Mouse (Mus musculus) heart, embryonic 13.5 days (tissue): ENCODE measurements at regions not wholly inside any gene's neighbourhood (a gene's known extent, or its start where the extent isn't known, plus 50 kb on each side); places are given as distances from the start of the nearest gene placed in this dataset.
"Not testable (repeated sequence)": the region's sequence is repeated elsewhere in the genome, so short reads cannot be mapped to it uniquely, and the experiment has no call there.

ENCODE experiments used
- ATAC-seq: fragments of 200-750 bp; cut with Nextera tagmentation; 2 replicates; pipeline ENCODE4 v1.8.0; 2017; ENCODE audit warnings: moderate TSS enrichment; ENCODE audit not compliant: insufficient number of reproducible peaks, low FRiP score, low TSS enrichment; ENCODE audit errors: extremely low read depth
- H3K27ac ChIP-seq: fragments of 300-500 bp; sonication (generic); replicated peaks from 2 replicates; pipeline ENCODE4 v1.5.1; 2015; ENCODE audit warnings: moderate library complexity, mild to moderate bottlenecking, inconsistent platforms
- H3K27me3 ChIP-seq: fragments of 300-500 bp; sonication (generic); replicated peaks from 2 replicates; pipeline ENCODE4 v1.6.1; 2015; ENCODE audit warnings: mild to moderate bottlenecking, inconsistent platforms
- H3K36me3 ChIP-seq: fragments of 300-500 bp; sonication (generic); 2 replicates; pipeline ENCODE4 v1.6.1; 2015; ENCODE audit warnings: mild to moderate bottlenecking, inconsistent platforms
- H3K4me1 ChIP-seq: fragments of 300-500 bp; sonication (generic); 2 replicates; pipeline ENCODE4 v1.6.1; 2015; ENCODE audit warnings: inconsistent platforms
- H3K4me2 ChIP-seq: fragments of 300-500 bp; sonication (generic); 2 replicates; pipeline ENCODE4 v1.6.1; 2015; ENCODE audit warnings: inconsistent platforms, mild to moderate bottlenecking, moderate library complexity
- H3K4me3 ChIP-seq: fragments of 300-500 bp; sonication (generic); 2 replicates; pipeline ENCODE4 v1.5.1; 2015; ENCODE audit warnings: moderate library complexity, mild to moderate bottlenecking, inconsistent platforms
- H3K9ac ChIP-seq: fragments of 300-500 bp; sonication (generic); 2 replicates; pipeline ENCODE4 v1.6.1; 2015; ENCODE audit warnings: inconsistent platforms, mild to moderate bottlenecking, moderate library complexity
- H3K9me3 ChIP-seq: fragments of 300-500 bp; sonication (generic); 2 replicates; pipeline ENCODE4 v1.6.1; 2016; ENCODE audit warnings: inconsistent platforms
- WGBS: fragments of 180-500 bp; shearing (Covaris S2); methylation state at CpG from one replicate; pipeline ENCODE4 v1.1.7; 2015; ENCODE audit warnings: mixed read lengths; 5-methylcytosine and 5-hydroxymethylcytosine counted together

DNA sequence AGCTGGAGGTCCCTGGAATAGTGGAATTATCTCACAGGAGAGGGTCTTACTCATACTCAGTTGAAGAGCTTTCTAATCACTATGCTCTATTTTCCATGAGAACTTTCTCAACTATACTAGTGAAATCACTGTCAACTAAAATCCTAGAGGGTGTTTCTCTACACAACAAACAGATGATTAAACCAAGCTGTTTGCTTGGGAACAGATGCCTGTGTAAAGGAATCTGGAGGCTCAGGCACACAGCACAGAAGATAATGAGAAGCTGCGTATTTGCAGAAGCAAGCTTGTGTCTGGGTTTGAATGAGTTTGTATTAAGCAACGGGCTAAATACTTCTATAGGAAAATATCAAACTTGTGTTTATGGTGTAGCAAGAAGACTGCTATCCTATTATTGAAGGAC is 202.9 kb upstream of the Myo3a start:
- H3K9ac ChIP-seq, result no peak overlapping the region
- ATAC-seq, result no peak
- 68% methylated on average over 2 of the region's 2 CpGs for WGBS
- H3K27ac ChIP-seq, result no peak overlapping the region
- H3K9me3 ChIP-seq, result no peaks in the 10 kb centered on the region
- no peaks in the 10 kb centered on the region for H3K36me3 ChIP-seq
- H3K27me3 ChIP-seq, result no peaks in the 10 kb centered on the region
- no peaks in the 10 kb centered on the region; the same call in 1 of the 2 replicates for H3K4me1 ChIP-seq
- no peak overlapping the region for H3K4me2 ChIP-seq
- no peak overlapping the region for H3K4me3 ChIP-seq

DNA sequence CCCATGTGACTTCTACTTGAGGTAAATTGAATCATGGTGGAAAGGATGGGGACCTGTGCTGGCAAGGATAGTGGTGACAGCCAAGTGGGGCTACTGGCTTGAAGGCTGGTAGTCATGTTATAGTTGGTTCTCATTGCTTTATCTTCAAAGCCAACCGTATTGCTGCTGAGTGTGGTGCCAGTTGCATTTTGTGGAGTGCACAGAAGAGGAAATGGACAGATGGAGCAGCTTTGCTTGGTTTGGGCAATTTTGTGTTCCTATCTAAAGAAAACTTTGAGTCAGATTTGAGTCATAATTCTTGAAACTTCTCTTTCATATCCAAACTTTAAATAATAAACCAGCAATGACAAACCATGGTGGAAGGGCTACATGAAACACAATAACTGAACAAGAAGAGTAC is 200.5 kb upstream of the Myo3a start:
- H3K36me3 ChIP-seq, result no peaks in the 10 kb centered on the region
- H3K9ac ChIP-seq, result no peak overlapping the region
- H3K27me3 ChIP-seq, result no peaks in the 10 kb centered on the region
- no peak overlapping the region for H3K4me2 ChIP-seq
- ATAC-seq, result no peak
- WGBS, result 71% methylated on average over 1 of the region's 1 CpGs
- no peaks in the 10 kb centered on the region; the same call in 1 of the 2 replicates for H3K4me1 ChIP-seq
- no peak overlapping the region for H3K4me3 ChIP-seq
- no peaks in the 10 kb centered on the region for H3K9me3 ChIP-seq
- no peak overlapping the region for H3K27ac ChIP-seq

DNA sequence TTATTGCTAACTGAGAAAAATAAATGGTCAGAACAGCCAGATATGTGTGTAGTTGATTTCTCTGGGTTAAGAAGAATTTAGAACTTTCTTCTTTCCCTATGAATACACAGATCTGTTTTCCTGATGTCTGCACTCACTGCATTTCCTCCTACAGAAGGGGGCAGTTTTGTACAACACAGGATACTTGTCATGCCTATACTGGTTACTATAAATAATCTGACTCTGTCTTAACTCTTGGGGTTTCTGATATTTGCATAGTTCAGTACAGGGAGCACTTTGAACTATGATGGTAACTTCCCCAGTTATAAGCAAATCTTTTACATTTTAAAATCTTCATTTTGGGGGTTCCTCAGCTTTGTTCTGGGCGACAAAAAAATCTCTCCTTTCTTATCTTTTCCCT is 198.7 kb upstream of the Myo3a start:
- ATAC-seq, result no peak
- H3K27me3 ChIP-seq, result no peaks in the 10 kb centered on the region
- H3K36me3 ChIP-seq, result no peaks in the 10 kb centered on the region
- H3K4me3 ChIP-seq, result no peak overlapping the region
- H3K9me3 ChIP-seq, result no peaks in the 10 kb centered on the region
- no peak overlapping the region for H3K4me2 ChIP-seq
- 63% methylated on average over 1 of the region's 1 CpGs for WGBS
- no peaks in the 10 kb centered on the region; the same call in 1 of the 2 replicates for H3K4me1 ChIP-seq
- no peak overlapping the region for H3K27ac ChIP-seq
- no peak overlapping the region for H3K9ac ChIP-seq

DNA sequence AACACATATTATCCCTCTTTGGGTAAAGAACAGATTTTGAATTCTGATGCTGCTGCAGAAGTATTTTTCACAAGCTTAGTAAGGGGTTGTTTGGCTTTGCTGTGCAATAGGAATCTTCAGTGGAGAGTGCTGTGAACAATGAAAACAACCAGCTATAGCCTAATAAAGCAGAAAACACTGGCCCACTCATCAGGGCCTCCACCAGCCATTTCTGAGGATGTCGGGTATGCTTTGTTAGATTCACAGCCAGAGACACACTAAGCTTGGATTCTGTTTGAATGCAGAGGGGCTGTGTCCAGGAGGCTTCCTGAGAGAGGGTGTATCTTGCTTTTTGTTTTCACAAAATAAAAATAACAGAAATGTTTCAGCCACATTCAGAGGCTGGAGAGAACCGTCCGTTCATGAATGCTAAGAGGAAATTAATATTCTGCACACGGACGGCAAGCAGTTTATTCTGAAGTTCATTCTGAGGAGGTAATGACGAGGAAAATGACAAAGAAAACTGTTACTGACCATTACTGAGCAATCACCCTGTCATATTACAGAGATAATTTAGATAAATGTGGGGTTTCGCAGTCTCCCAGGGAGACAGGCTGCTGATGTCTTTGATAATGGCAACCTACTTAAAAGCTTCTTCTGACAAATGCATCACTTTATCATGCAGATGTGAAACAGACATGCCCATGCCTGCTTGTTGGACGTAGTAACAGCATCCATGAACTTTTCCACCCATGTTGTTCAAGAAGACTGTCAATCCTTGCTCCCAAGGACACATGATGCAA is 198.1 kb upstream of the Myo3a start:
- Histone ChIP-seq H3K9ac (no peak overlapping the region), H3K4me3 (no peak overlapping the region), H3K9me3 (no peaks in the 10 kb centered on the region), H3K36me3 (no peaks in the 10 kb centered on the region), H3K4me2 (no peak overlapping the region), H3K27me3 (no peaks in the 10 kb centered on the region), H3K4me1 (no peaks in the 10 kb centered on the region; the same call in 1 of the 2 replicates), H3K27ac (no peak overlapping the region)
- 54% methylated on average over 8 of the region's 8 CpGs for WGBS
- no peak for ATAC-seq

DNA sequence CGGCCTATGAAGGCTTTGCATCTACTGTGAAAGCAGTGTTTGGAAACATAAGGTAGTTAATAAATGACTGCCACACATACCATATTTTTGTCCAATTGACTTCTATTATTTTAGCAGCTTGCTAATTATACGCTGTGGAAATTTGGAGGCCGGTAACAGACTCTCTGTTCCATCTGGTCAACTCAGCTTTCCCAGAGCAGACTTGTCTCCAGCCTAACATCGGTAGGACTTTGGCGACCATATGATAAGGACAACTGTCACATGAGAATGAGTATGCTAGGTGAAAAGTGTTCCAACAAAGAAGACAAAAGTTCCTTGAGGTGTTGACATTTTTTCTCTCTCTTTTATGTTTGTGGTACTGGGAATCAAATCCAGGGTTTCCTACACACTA is 197.5 kb upstream of the Myo3a start:
- Histone ChIP-seq H3K4me2 (no peak overlapping the region), H3K27me3 (no peaks in the 10 kb centered on the region), H3K36me3 (no peaks in the 10 kb centered on the region), H3K4me1 (no peaks in the 10 kb centered on the region; the same call in 1 of the 2 replicates), H3K9me3 (no peaks in the 10 kb centered on the region), H3K27ac (no peak overlapping the region), H3K4me3 (no peak overlapping the region), H3K9ac (no peak overlapping the region)
- no peak for ATAC-seq
- 70% methylated on average over 5 of the region's 5 CpGs for WGBS

DNA sequence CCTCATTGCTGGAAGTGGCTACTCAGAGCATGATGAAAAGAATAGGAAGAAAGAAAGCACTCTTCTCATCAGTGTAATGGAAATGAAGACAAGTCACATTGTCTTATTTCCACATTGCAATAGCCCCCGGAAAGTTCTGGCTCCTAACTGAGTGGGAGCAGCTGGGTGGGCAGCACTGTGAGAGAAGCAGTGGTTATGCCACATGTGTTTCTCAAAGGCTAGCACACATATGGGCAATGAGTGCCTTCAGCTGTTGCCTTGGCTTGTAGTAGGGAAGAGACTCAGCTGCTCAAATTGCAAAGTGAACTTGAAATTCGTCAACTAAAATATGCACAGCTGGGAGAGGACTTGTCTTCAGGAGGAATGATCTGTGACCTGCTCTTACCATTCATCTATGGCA is 190.5 kb upstream of the Myo3a start:
- H3K4me3 ChIP-seq, result no peak overlapping the region
- WGBS, result 74% methylated on average over 2 of the region's 2 CpGs
- H3K27ac ChIP-seq, result no peak overlapping the region
- H3K4me2 ChIP-seq, result no peak overlapping the region
- H3K27me3 ChIP-seq, result no peaks in the 10 kb centered on the region
- no peaks in the 10 kb centered on the region for H3K36me3 ChIP-seq
- ATAC-seq, result no peak
- H3K9me3 ChIP-seq, result no peaks in the 10 kb centered on the region
- no peak overlapping the region for H3K9ac ChIP-seq
- no peaks in the 10 kb centered on the region for H3K4me1 ChIP-seq

DNA sequence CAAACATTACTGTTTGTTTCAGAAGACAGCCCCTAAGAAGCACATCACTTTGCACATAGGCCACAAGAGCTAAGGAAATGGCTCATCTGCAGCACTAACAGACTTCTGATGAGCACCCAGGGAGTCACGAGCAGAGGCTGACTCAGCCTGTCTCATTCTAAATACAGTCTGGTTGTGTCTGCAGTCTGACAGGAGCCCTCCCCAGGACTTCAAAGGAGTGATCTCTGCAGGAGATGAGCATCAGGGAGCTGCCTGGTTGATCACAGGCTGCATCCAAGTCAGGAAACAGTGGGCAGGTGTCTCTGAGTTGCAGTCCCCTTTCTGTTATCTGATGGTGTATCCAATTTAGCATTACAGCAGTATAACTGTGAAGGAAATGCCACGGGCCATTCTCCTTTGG is 188.5 kb upstream of the Myo3a start:
- 29% methylated on average over 2 of the region's 2 CpGs for WGBS
- ATAC-seq, result no peak

DNA sequence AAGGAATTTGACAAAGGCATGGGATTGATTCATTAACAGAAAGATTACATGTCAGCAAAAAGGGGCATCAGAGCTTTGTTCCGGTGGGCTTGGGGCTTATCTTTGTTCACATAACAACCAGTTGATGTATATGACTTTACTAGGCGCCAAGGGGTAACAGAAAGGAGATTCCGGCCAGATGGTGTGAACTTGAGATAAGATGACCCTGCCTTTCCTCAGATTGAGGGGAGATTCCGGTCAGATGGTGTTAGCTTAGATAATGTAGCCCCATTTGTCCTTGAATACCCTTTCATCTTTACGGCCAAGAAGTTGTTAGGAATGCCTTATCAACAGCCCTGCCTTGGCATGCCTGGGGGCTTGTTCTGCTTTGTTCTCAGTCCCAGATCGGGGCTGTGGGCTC is 183.4 kb upstream of the Myo3a start:
- not testable (repeated sequence) for H3K9me3 ChIP-seq, ATAC-seq, H3K4me1 ChIP-seq, H3K27me3 ChIP-seq, H3K27ac ChIP-seq, H3K4me2 ChIP-seq, H3K4me3 ChIP-seq, H3K9ac ChIP-seq, H3K36me3 ChIP-seq
- 32% methylated on average over 6 of the region's 6 CpGs for WGBS

More for the DNA sequence above, 188.5 kb upstream of the Myo3a start:
- Histone ChIP-seq H3K4me3 (no peak overlapping the region), H3K9ac (no peak overlapping the region), H3K4me1 (no peaks in the 10 kb centered on the region), H3K9me3 (no peaks in the 10 kb centered on the region), H3K36me3 (no peaks in the 10 kb centered on the region), H3K4me2 (no peak overlapping the region), H3K27ac (no peak overlapping the region), H3K27me3 (no peaks in the 10 kb centered on the region)

DNA sequence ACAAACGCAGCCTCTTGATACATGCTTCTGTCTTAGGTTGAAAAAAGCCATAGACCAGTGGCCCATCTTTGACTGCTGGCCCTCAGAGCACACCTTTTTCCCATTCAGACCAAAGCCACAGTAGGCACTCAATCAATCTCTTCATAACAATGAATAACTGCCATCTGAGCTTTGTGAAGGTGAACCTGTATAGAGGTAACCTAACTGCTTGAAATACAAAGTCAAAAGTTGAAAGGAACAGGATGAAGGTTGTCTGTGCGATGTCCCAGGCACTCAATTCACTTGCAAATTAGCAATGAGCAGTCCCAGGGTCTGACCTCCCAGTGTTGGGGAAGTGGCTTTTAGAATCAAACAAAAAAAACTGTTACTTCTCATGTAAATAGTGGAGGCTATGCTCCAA is 182.4 kb upstream of the Myo3a start:
- H3K4me1 ChIP-seq, result no peaks in the 10 kb centered on the region
- no peaks in the 10 kb centered on the region for H3K9me3 ChIP-seq
- H3K9ac ChIP-seq, result no peak overlapping the region
- H3K4me3 ChIP-seq, result no peak overlapping the region
- no peaks in the 10 kb centered on the region for H3K27me3 ChIP-seq
- H3K27ac ChIP-seq, result no peak overlapping the region
- ATAC-seq, result no peak
- H3K36me3 ChIP-seq, result no peaks in the 10 kb centered on the region
- no peak overlapping the region for H3K4me2 ChIP-seq
- WGBS, result 71% methylated on average over 2 of the region's 2 CpGs

DNA sequence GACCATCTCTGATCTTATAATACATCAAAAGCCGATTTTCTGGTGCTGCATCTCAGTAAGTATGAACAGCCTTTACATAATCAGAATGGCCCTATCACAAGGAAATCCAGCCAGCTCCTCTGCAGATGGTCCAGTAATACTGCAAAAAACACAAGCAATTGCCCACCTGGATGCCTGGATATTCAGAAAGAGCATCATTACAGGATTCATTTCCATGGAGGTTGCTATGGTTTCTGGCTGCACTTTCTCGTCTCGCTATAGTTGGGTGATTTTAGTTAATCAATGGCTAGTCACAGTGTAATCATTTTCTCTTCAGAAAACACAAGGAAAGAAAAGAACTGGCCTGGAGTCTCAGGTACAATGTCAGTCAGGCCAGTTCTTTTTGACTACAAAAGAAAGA is 179.8 kb upstream of the Myo3a start:
- ATAC-seq, result no peak
- no peak overlapping the region for H3K9ac ChIP-seq
- H3K4me2 ChIP-seq, result no peak overlapping the region
- no peak overlapping the region for H3K4me3 ChIP-seq
- no peaks in the 10 kb centered on the region for H3K4me1 ChIP-seq
- WGBS, result 81% methylated on average over 3 of the region's 3 CpGs
- no peaks in the 10 kb centered on the region for H3K27me3 ChIP-seq
- H3K36me3 ChIP-seq, result no peaks in the 10 kb centered on the region
- no peaks in the 10 kb centered on the region for H3K9me3 ChIP-seq
- H3K27ac ChIP-seq, result no peak overlapping the region

DNA sequence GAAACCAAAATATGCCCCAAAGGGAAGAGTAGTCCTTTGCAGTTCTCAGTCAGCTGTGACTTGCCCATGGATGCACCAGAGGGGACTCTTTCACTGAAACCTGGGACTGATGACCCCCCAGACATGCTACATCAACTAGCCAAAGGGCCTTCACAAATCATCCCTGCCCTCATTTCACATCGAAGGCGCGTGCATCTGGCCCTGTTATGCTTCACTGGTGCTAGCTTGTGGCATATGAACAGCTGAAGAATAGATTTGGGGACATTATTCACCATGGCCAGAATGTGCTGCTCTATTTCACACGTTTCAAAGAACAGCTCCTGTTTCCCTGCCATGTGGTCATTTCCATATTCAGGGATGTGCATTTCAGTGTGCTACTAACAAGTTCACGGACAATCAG is 160.8 kb upstream of the Myo3a start:
- Histone ChIP-seq H3K4me2 (no peak overlapping the region), H3K27ac (no peak overlapping the region), H3K9me3 (no peaks in the 10 kb centered on the region), H3K4me3 (no peak overlapping the region), H3K27me3 (no peaks in the 10 kb centered on the region), H3K4me1 (no peaks in the 10 kb centered on the region), H3K9ac (no peak overlapping the region), H3K36me3 (no peaks in the 10 kb centered on the region)
- WGBS, result 75% methylated on average over 5 of the region's 5 CpGs
- ATAC-seq, result no peak

DNA sequence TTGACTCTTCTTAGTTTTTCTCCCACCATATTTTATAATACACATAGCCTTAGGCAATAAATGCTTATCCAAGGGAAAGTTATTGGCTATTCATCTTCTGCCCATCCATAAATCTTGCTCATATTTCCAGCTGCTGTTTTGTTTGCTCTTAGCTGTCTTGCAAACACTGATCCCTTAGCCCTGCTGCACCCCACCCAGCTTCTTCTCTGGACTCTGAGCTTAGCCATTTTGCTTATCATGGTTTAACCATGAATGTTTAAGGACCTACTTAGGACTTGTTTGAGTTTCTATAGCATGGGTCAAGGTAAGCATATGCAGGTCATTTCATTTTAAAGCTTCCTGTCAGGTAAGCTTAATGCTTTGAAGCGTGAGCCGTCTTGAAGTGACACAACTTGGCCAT is 130.5 kb upstream of the Myo3a start:
- Histone ChIP-seq H3K4me3 (no peak overlapping the region), H3K27ac (no peak overlapping the region), H3K4me2 (no peak overlapping the region), H3K36me3 (no peaks in the 10 kb centered on the region), H3K9ac (no peak overlapping the region), H3K4me1 (no peaks in the 10 kb centered on the region), H3K9me3 (no peaks in the 10 kb centered on the region), H3K27me3 (no peaks in the 10 kb centered on the region)
- 86% methylated on average over 2 of the region's 2 CpGs for WGBS
- ATAC-seq, result no peak
